Mouse (Mus musculus): ENCODE measurements around the gene Gjc1. TPM values are rescaled to one million over a fixed set of nuclear protein-coding genes. Genes with fewer than 3 reads are reported as not detected.

Gjc1 gene
- polyA plus RNA-seq, 1 experiment, result 0.96 TPM

GRCm38 (mm10) chr11:102779081-102779638 is 40.3 kb downstream of the Gjc1 start:
- H3K27me3 ChIP-seq (ENCODE audit: control insufficient read depth, insufficient read depth, low read length), result peaks cover 2% of the 10 kb centered on the region; the same call in 1 of the 2 replicates
- DNase-seq (ENCODE audit: low read depth in 1 of 2, low spot score in 2 of 2), result no peak
- no peak overlapping the region for H3K27ac ChIP-seq (ENCODE audit: insufficient read depth, low read length)
- no peaks in the 10 kb centered on the region for H3K4me1 ChIP-seq (ENCODE audit: control insufficient read depth, insufficient read depth, insufficient read length)
- H3K36me3 ChIP-seq (ENCODE audit: control insufficient read depth, insufficient read depth, low read length), result no peaks in the 10 kb centered on the region
- WGBS, result 76% methylated on average over 8 of the region's 8 CpGs
- TF ChIP-seq CTCF (IDR thresholded peaks at IDR 0.05; ENCODE audit: extremely low read depth, insufficient read depth, insufficient read length, insufficient replicate concordance) (no peak), POLR2A (IDR thresholded peaks at IDR 0.05; ENCODE audit: low read depth, low read length) (no peak)
- H3K4me3 ChIP-seq (ENCODE audit: extremely low read depth, insufficient read depth, insufficient read length), result no peak overlapping the region

- no peak for TF ChIP-seq POLR2A (IDR thresholded peaks at IDR 0.05; ENCODE audit: low read depth, low read length)
- TF ChIP-seq CTCF (IDR thresholded peaks at IDR 0.05; ENCODE audit: extremely low read depth, insufficient read depth, insufficient read length, insufficient replicate concordance), result no peak
- no peaks in the 10 kb centered on the region for H3K36me3 ChIP-seq (ENCODE audit: control insufficient read depth, insufficient read depth, low read length)
- DNase-seq (ENCODE audit: low read depth in 1 of 2, low spot score in 2 of 2), result no peak
- H3K27ac ChIP-seq (ENCODE audit: insufficient read depth, low read length), result no peak overlapping the region
- WGBS, result 59% methylated on average over 5 of the region's 5 CpGs
- peaks cover 2% of the 10 kb centered on the region; the same call in 1 of the 2 replicates for H3K27me3 ChIP-seq (ENCODE audit: control insufficient read depth, insufficient read depth, low read length)
- no peak overlapping the region for H3K4me3 ChIP-seq (ENCODE audit: extremely low read depth, insufficient read depth, insufficient read length)
- no peaks in the 10 kb centered on the region for H3K4me1 ChIP-seq (ENCODE audit: control insufficient read depth, insufficient read depth, insufficient read length)
Measured at GRCm38 (mm10) chr11:102778597-102778996, 40.9 kb downstream of the Gjc1 start.

GRCm38 (mm10) chr11:102778165-102778564 is 41.3 kb downstream of the Gjc1 start:
- no peak overlapping the region for H3K4me3 ChIP-seq (ENCODE audit: extremely low read depth, insufficient read depth, insufficient read length)
- no peak for DNase-seq (ENCODE audit: low read depth in 1 of 2, low spot score in 2 of 2)
- peaks cover 2% of the 10 kb centered on the region; the same call in 1 of the 2 replicates for H3K27me3 ChIP-seq (ENCODE audit: control insufficient read depth, insufficient read depth, low read length)
- H3K27ac ChIP-seq (ENCODE audit: insufficient read depth, low read length), result no peak overlapping the region
- no peaks in the 10 kb centered on the region for H3K4me1 ChIP-seq (ENCODE audit: control insufficient read depth, insufficient read depth, insufficient read length)
- TF ChIP-seq POLR2A (IDR thresholded peaks at IDR 0.05; ENCODE audit: low read depth, low read length), result no peak
- no peak for TF ChIP-seq CTCF (IDR thresholded peaks at IDR 0.05; ENCODE audit: extremely low read depth, insufficient read depth, insufficient read length, insufficient replicate concordance)
- 85% methylated on average over 14 of the region's 14 CpGs for WGBS
- no peaks in the 10 kb centered on the region for H3K36me3 ChIP-seq (ENCODE audit: control insufficient read depth, insufficient read depth, low read length)

- DNase-seq (ENCODE audit: low read depth in 1 of 2, low spot score in 2 of 2), result no peak
- H3K4me1 ChIP-seq (ENCODE audit: control insufficient read depth, insufficient read depth, insufficient read length), result no peaks in the 10 kb centered on the region
- no peaks in the 10 kb centered on the region for H3K36me3 ChIP-seq (ENCODE audit: control insufficient read depth, insufficient read depth, low read length)
- TF ChIP-seq CTCF (IDR thresholded peaks at IDR 0.05; ENCODE audit: extremely low read depth, insufficient read depth, insufficient read length, insufficient replicate concordance) (peak; percentile 34; the same call in 1 of the 2 replicates), POLR2A (IDR thresholded peaks at IDR 0.05; ENCODE audit: low read depth, low read length) (no peak)
- H3K27ac ChIP-seq (ENCODE audit: insufficient read depth, low read length), result no peak overlapping the region
- H3K27me3 ChIP-seq (ENCODE audit: control insufficient read depth, insufficient read depth, low read length), result peaks cover 2% of the 10 kb centered on the region; the same call in 1 of the 2 replicates
- no peak overlapping the region for H3K4me3 ChIP-seq (ENCODE audit: extremely low read depth, insufficient read depth, insufficient read length)
- 80% methylated on average over 21 of the region's 21 CpGs for WGBS
Measured at GRCm38 (mm10) chr11:102777598-102777997, 41.9 kb downstream of the Gjc1 start.

GRCm38 (mm10) chr11:102774621-102775141 is 44.8 kb downstream of the Gjc1 start:
- H3K27me3 ChIP-seq (ENCODE audit: control insufficient read depth, insufficient read depth, low read length), result peaks cover 2% of the 10 kb centered on the region; the same call in 1 of the 2 replicates

GRCm38 (mm10) chr11:102773713-102774611 is 45.5 kb downstream of the Gjc1 start:
- H3K27me3 ChIP-seq (ENCODE audit: control insufficient read depth, insufficient read depth, low read length), result peaks cover 2% of the 10 kb centered on the region; the same call in 1 of the 2 replicates
- peak; percentile 98 for TF ChIP-seq CTCF (IDR thresholded peaks at IDR 0.05; ENCODE audit: extremely low read depth, insufficient read depth, insufficient read length, insufficient replicate concordance)
- no peak for TF ChIP-seq POLR2A (IDR thresholded peaks at IDR 0.05; ENCODE audit: low read depth, low read length)
- 3% methylated on average over 46 of the region's 46 CpGs for WGBS
- peak; percentile 15 to 47 for DNase-seq (ENCODE audit: low read depth in 1 of 2, low spot score in 2 of 2)
- peak overlapping the region; percentile 34; the same call in 1 of the 2 replicates for H3K4me3 ChIP-seq (ENCODE audit: extremely low read depth, insufficient read depth, insufficient read length)
- H3K36me3 ChIP-seq (ENCODE audit: control insufficient read depth, insufficient read depth, low read length), result no peaks in the 10 kb centered on the region
- no peak overlapping the region for H3K27ac ChIP-seq (ENCODE audit: insufficient read depth, low read length)
- no peaks in the 10 kb centered on the region for H3K4me1 ChIP-seq (ENCODE audit: control insufficient read depth, insufficient read depth, insufficient read length)

More at GRCm38 (mm10) chr11:102774621-102775141, 44.8 kb downstream of the Gjc1 start:
- 9% methylated on average over 25 of the region's 25 CpGs for WGBS
- Histone ChIP-seq H3K4me1 (ENCODE audit: control insufficient read depth, insufficient read depth, insufficient read length) (no peaks in the 10 kb centered on the region), H3K4me3 (ENCODE audit: extremely low read depth, insufficient read depth, insufficient read length) (peak overlapping the region; percentile 34; the same call in 1 of the 2 replicates), H3K36me3 (ENCODE audit: control insufficient read depth, insufficient read depth, low read length) (no peaks in the 10 kb centered on the region), H3K27ac (ENCODE audit: insufficient read depth, low read length) (no peak overlapping the region)
- TF ChIP-seq CTCF (IDR thresholded peaks at IDR 0.05; ENCODE audit: extremely low read depth, insufficient read depth, insufficient read length, insufficient replicate concordance) (no peak), POLR2A (IDR thresholded peaks at IDR 0.05; ENCODE audit: low read depth, low read length) (no peak)
- no peak for DNase-seq (ENCODE audit: low read depth in 1 of 2, low spot score in 2 of 2)
